Mouse (Mus musculus) lung, postnatal 0 days (tissue): Measurements from ENCODE around the gene Map4. TPM values are rescaled to one million over a fixed set of nuclear protein-coding genes. Genes with fewer than 3 reads are reported as not detected.

Experiments used
- ATAC-seq: fragments of 200-750 bp; cut with Nextera tagmentation; 2 replicates; pipeline ENCODE4 v1.8.0; 2017; ENCODE audit warnings: moderate library complexity
- DNase-seq: peaks from one replicate; pipeline ENCODE4 v3.0.0-alpha.2; 2016; ENCODE audit warnings: low spot score
- H3K27ac ChIP-seq: fragments of 300-500 bp; sonication (generic); 2 replicates; pipeline ENCODE4 v1.5.1; 2014; ENCODE audit warnings: antibody characterized with exemption, mild to moderate bottlenecking, low read length, mixed read lengths
- H3K27me3 ChIP-seq: fragments of 300-500 bp; sonication (generic); replicated peaks from 2 replicates; pipeline ENCODE4 v1.6.1; 2014; ENCODE audit warnings: low read length, mixed read lengths; ENCODE audit not compliant: insufficient read depth
- H3K36me3 ChIP-seq: fragments of 300-500 bp; sonication (generic); 2 replicates; pipeline ENCODE4 v1.6.1; 2014; ENCODE audit warnings: low read length, mixed read lengths; ENCODE audit not compliant: insufficient read depth
- H3K4me1 ChIP-seq: fragments of 300-500 bp; sonication (generic); 2 replicates; pipeline ENCODE4 v1.6.1; 2014; ENCODE audit warnings: antibody characterized with exemption, low read depth, low read length, mixed read lengths; ENCODE audit not compliant: insufficient read depth
- H3K4me2 ChIP-seq: fragments of 300-500 bp; sonication (generic); replicated peaks from 2 replicates; pipeline ENCODE4 v1.6.1; 2014; ENCODE audit warnings: low read depth, mild to moderate bottlenecking, low read length, moderate library complexity, mixed read lengths
- H3K4me3 ChIP-seq: fragments of 300-500 bp; sonication (generic); 2 replicates; pipeline ENCODE4 v1.5.1; 2014; ENCODE audit warnings: low read depth, low read length
- H3K9ac ChIP-seq: fragments of 300-500 bp; sonication (generic); replicated peaks from 2 replicates; pipeline ENCODE4 v1.6.1; 2014; ENCODE audit warnings: low read depth, mild to moderate bottlenecking
- H3K9me3 ChIP-seq: fragments of 300-500 bp; sonication (generic); 2 replicates; pipeline ENCODE4 v1.6.1; 2016; ENCODE audit warnings: low read length, mixed read lengths
- CTCF ChIP-seq: IDR thresholded peaks from 2 replicates; pipeline ENCODE4 v1.5.1; 2016; ENCODE audit warnings: antibody characterized with exemption, mild to moderate bottlenecking
- EP300 ChIP-seq: IDR thresholded peaks from 2 replicates; pipeline ENCODE4 v1.6.1; 2016; ENCODE audit warnings: antibody characterized with exemption, mild to moderate bottlenecking, control low read depth
- WGBS: fragments of 180-500 bp; shearing (Covaris S2); extraction: QIAGEN DNeasy Blood & Tissue Kit; methylation state at CpG from one replicate; pipeline ENCODE4 v1.1.7; 2014; 5-methylcytosine and 5-hydroxymethylcytosine counted together
- polyA plus RNA-seq: library from polyadenylated mRNA; unstranded; fragments of >200 nt; fragmentation: Nextera tagmentation; extraction: Ambion mirVana; gene quantifications from 2 replicates; pipeline ENCODE4 v1.2.1, GENCODE M21; 2015

Map4 gene
- polyA plus RNA-seq, 1 experiment from 2014 or later, result 35.6 TPM

GRCm38 (mm10) chr9:110001946-110002345, 70.7 kb downstream of the Map4 start:
- TF ChIP-seq EP300, result no peak
- TF ChIP-seq CTCF, result no peak

GRCm38 (mm10) chr9:110002413-110002812, 71.2 kb downstream of the Map4 start:
- 88% methylated on average over 3 of the region's 3 CpGs for WGBS
- ATAC-seq, result no peak
- TF ChIP-seq EP300 (no peak), CTCF (no peak)
- Histone ChIP-seq H3K27me3 (no peaks in the 10 kb centered on the region), H3K36me3 (no peaks in the 10 kb centered on the region; the same call in 1 of the 2 replicates), H3K9ac (no peak overlapping the region), H3K27ac (no peak overlapping the region), H3K4me1 (no peaks in the 10 kb centered on the region), H3K9me3 (no peaks in the 10 kb centered on the region), H3K4me2 (no peak overlapping the region), H3K4me3 (no peak overlapping the region)
- DNase-seq, result no peak

More at GRCm38 (mm10) chr9:110001946-110002345, 70.7 kb downstream of the Map4 start:
- DNase-seq, result no peak
- Histone ChIP-seq H3K27ac (no peak overlapping the region), H3K4me2 (no peak overlapping the region), H3K9ac (no peak overlapping the region), H3K4me3 (no peak overlapping the region), H3K4me1 (no peaks in the 10 kb centered on the region), H3K27me3 (no peaks in the 10 kb centered on the region), H3K36me3 (no peaks in the 10 kb centered on the region; the same call in 1 of the 2 replicates), H3K9me3 (no peaks in the 10 kb centered on the region)
- WGBS, result 35% methylated on average over 1 of the region's 1 CpGs
- ATAC-seq, result no peak

- Histone ChIP-seq H3K27ac (no peak overlapping the region), H3K9me3 (no peaks in the 10 kb centered on the region), H3K4me2 (no peak overlapping the region), H3K36me3 (no peaks in the 10 kb centered on the region), H3K4me1 (no peaks in the 10 kb centered on the region), H3K27me3 (no peaks in the 10 kb centered on the region), H3K9ac (no peak overlapping the region), H3K4me3 (no peak overlapping the region)
- WGBS, result 38% methylated on average over 7 of the region's 7 CpGs
- ATAC-seq (no peak), DNase-seq (no peak)
- no peak for TF ChIP-seq EP300
- no peak for TF ChIP-seq CTCF
Observed at GRCm38 (mm10) chr9:110019224-110019623, 88.0 kb downstream of the Map4 start.

GRCm38 (mm10) chr9:110020405-110020804, 89.1 kb downstream of the Map4 start:
- no peak overlapping the region for H3K4me2 ChIP-seq
- WGBS, result 86% methylated on average over 5 of the region's 5 CpGs

GRCm38 (mm10) chr9:110021463-110021862, 90.2 kb downstream of the Map4 start:
- 91% methylated on average over 1 of the region's 1 CpGs for WGBS
- H3K9me3 ChIP-seq, result no peaks in the 10 kb centered on the region
- no peak overlapping the region for H3K9ac ChIP-seq
- no peaks in the 10 kb centered on the region for H3K4me1 ChIP-seq
- H3K36me3 ChIP-seq, result no peaks in the 10 kb centered on the region
- DNase-seq (no peak), ATAC-seq (no peak)
- no peak overlapping the region for H3K4me2 ChIP-seq
- no peak overlapping the region for H3K4me3 ChIP-seq
- no peaks in the 10 kb centered on the region for H3K27me3 ChIP-seq
- no peak overlapping the region for H3K27ac ChIP-seq
- TF ChIP-seq CTCF (no peak), EP300 (no peak)

More at GRCm38 (mm10) chr9:110020405-110020804, 89.1 kb downstream of the Map4 start:
- no peaks in the 10 kb centered on the region for H3K27me3 ChIP-seq
- no peak for DNase-seq
- H3K27ac ChIP-seq, result no peak overlapping the region
- H3K4me1 ChIP-seq, result no peaks in the 10 kb centered on the region
- no peak for ATAC-seq
- TF ChIP-seq EP300 (no peak), CTCF (no peak)
- H3K36me3 ChIP-seq, result no peaks in the 10 kb centered on the region
- no peak overlapping the region for H3K9ac ChIP-seq
- H3K4me3 ChIP-seq, result no peak overlapping the region
- no peaks in the 10 kb centered on the region for H3K9me3 ChIP-seq

- Histone ChIP-seq H3K27ac (no peak overlapping the region), H3K9me3 (no peaks in the 10 kb centered on the region), H3K9ac (no peak overlapping the region), H3K27me3 (no peaks in the 10 kb centered on the region), H3K36me3 (no peaks in the 10 kb centered on the region), H3K4me2 (no peak overlapping the region), H3K4me1 (no peaks in the 10 kb centered on the region), H3K4me3 (no peak overlapping the region)
- ATAC-seq (no peak), DNase-seq (no peak)
- TF ChIP-seq EP300 (no peak), CTCF (no peak)
- 98% methylated on average over 2 of the region's 2 CpGs for WGBS
Observed at GRCm38 (mm10) chr9:110022151-110022550, 90.9 kb downstream of the Map4 start.

- no peak overlapping the region for H3K4me3 ChIP-seq
- no peak overlapping the region for H3K9ac ChIP-seq
- ATAC-seq, result no peak
- no peaks in the 10 kb centered on the region for H3K9me3 ChIP-seq
- TF ChIP-seq EP300 (no peak), CTCF (no peak)
- H3K4me2 ChIP-seq, result no peak overlapping the region
- no peaks in the 10 kb centered on the region for H3K27me3 ChIP-seq
- DNase-seq, result no peak
- H3K36me3 ChIP-seq, result peaks cover 28% of the 10 kb centered on the region
- no peaks in the 10 kb centered on the region for H3K4me1 ChIP-seq
- 88% methylated on average over 4 of the region's 4 CpGs for WGBS
- no peak overlapping the region for H3K27ac ChIP-seq
Observed at GRCm38 (mm10) chr9:110035091-110035490, 103.8 kb downstream of the Map4 start.
